8 mouse cellular contexts compared by ENCODE assay signal in the genomic region with DNA sequence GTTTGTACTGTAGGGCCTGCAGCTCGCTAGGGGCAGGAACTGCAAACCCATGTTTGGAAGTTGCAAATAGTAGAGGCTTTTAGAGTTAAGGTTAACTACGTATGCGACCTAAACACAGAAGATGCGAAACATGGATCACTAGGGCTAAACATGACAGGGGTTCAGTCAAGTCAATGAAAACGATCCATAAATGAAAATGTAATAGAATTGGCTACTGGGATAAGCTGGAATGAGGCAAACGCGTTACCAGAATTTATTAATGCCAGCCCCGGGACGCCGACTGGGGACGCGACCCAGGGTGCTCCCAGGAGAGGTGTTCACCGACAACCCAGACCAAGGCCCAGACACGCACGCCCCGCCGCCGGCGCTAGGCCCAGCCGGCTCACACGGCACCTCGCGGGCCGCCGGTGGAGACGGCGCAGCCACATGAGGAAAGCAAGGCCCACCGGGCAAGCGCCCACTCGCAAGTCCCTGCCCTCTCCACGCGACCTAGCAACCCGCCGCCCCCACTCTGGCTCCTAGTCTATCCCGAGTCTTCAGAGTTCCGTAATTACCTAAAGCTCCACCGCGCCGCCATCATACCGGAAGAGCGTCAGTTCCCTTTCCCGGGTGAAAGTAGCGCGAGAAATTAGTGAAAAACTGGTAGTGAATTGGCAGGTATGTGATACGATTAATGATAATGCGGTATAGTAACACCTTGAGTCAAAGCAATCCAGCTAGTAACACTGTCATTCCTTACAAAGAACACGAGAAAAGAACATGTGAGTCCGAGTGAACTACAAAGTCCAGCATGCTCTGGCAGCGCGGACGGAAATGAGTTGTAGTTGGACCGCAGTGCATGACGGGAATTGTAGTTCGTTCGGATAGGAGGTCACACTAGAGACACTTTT. TPM values are rescaled to one million over a fixed set of nuclear protein-coding genes. Genes with fewer than 3 reads are reported as not detected.
DNase-seq lines count a peak whose midpoint lies in the region; ATAC-seq lines count a peak whose summit lies in the region.

A gene (minus strand): TSS at position 780 of the 890 bp plus-strand sequence.

- ATAC-seq in hindbrain, embryonic 12.5 days (ENCODE audit: low FRiP score), result peak; percentile 92

- peak within 1 kb of the TSS; percentile 92 for H3K9ac ChIP-seq in hindbrain, embryonic 12.5 days

- H3K4me3 ChIP-seq in hindbrain, embryonic 12.5 days, result peak within 1 kb of the TSS; percentile 82

- H3K27me3 ChIP-seq in hindbrain, embryonic 12.5 days, result no peaks in the 10 kb centered on the region

- WGBS in hindbrain, embryonic 12.5 days, result under 1% methylated on average over 45 of the region's 55 CpGs

- H3K27ac ChIP-seq in hindbrain, embryonic 12.5 days, result peak within 1 kb of the TSS; percentile 76

- no peaks in the 10 kb centered on the region for H3K36me3 ChIP-seq in hindbrain, embryonic 12.5 days

- H3K9me3 ChIP-seq in hindbrain, embryonic 12.5 days (replicated peaks), result 0 out of 2 replicates have a peak, but pooled peaks cover 4% of the 10 kb centered on the region

- peak; percentile 96 for DNase-seq in NIH3T3 (ENCODE audit: low read depth)
- peak; percentile 97 to 98 for DNase-seq in cerebellum, postnatal 10 days
- DNase-seq in frontal cortex, postnatal 10 days (ENCODE audit: low spot score in 2 of 2), result peak; percentile 74 to 89
- DNase-seq in layer of hippocampus, postnatal 14 days (ENCODE audit: low spot score in 2 of 2), result peak; percentile 85 to 96
- peak; percentile 95 for DNase-seq in lung, postnatal 14 days
- DNase-seq in retina, adult 2 months (ENCODE audit: low read depth, low spot score), result peak; percentile 89
- peak; percentile 86 to 87 for DNase-seq in thymus, postnatal 36 days

- H3K4me2 ChIP-seq in hindbrain, embryonic 12.5 days (replicated peaks), result peak within 1 kb of the TSS; percentile 85

- H3K4me1 ChIP-seq in hindbrain, embryonic 12.5 days, result peaks cover 11% of the 10 kb centered on the region

RNA-seq across cellular contexts. Expression of the gene that starts here (rescaled TPM):
- 30.3 and 34.0 TPM in 2 replicates for polyA plus RNA-seq in hindbrain, embryonic 12.5 days (2016; fragmentation: Nextera tagmentation; extraction: Ambion mirVana)
- total RNA-seq in layer of hippocampus, postnatal 14 days (2021), result 10 to 100 TPM; 23.1 to 27.4 TPM

Comparison
In these comparisons a context has a peak if more than half of its experiments do, and no peak if none do; other contexts are left out.
1. Peak in every context shown above with its lines: DNase-seq, ATAC-seq, H3K4me3 ChIP-seq and H3K27ac ChIP-seq.